Comparison of ENCODE assay signal across 12 mouse cellular contexts in the genomic region with DNA sequence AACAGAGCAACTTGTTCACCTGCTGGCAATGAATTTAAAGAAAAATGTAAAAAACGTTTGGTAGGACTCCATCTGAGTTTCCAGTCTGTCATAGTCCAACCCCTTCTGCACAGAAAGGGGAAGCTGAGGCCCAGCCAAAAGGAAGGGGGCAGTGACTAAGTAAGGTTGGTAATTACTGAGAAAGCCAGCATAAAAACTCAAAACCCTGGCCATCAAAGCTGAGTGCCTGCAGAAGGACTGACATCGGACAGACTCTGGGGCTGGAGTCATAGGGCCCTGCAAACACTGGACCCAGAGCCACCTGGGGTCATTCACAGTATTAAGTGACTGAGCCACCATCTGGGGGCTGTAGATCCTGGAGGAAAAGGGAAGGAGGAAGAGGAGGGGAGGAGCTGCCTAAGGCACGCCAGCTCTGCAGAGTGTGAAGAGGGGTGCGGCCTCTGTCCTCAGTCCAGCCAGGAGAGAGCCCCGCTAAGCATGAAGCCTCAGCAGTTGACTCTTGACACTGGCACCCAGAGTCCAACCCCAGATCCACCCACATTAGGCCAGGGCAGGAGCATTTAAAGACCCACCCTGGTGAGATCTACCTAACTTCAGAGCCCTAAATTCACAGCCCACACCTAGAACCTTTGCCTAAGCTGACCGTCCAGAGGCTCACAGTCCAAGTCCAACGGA. TPM values are rescaled to one million over a fixed set of nuclear protein-coding genes. Genes with fewer than 3 reads are reported as not detected.
DNase-seq lines count a peak whose midpoint lies in the region; ATAC-seq lines count a peak whose summit lies in the region.
"Had no signal": no experiment of that assay in that cellular context is flagged by ENCODE, and none has a peak within 500 bp of the region (broad histone marks: within the 10 kb centered on the region; RNA-seq: fewer than 3 reads in every experiment).

No protein-coding gene starts in this region.

- no peaks in the 10 kb centered on the region for H3K36me3 ChIP-seq in liver, embryonic 16.5 days (ENCODE audit: control insufficient read depth, insufficient read depth)
- no peaks in the 10 kb centered on the region for H3K36me3 ChIP-seq in stomach, embryonic 16.5 days (ENCODE audit: control insufficient read depth, insufficient read depth, low read length)
- H3K36me3 ChIP-seq: limb, embryonic 12.5 days; neural tube, embryonic 12.5 days had no signal

- H3K4me3 ChIP-seq in liver, embryonic 16.5 days (ENCODE audit: low read depth, low read length), result no peak overlapping the region
- H3K4me3 ChIP-seq in stomach, embryonic 16.5 days (replicated peaks; ENCODE audit: low read length), result no peak overlapping the region
- H3K4me3 ChIP-seq: limb, embryonic 12.5 days; neural tube, embryonic 12.5 days had no signal

- peak; percentile 43 to 53 for DNase-seq in lung, adult 18-20 months
- no peak for DNase-seq in lung, postnatal 10 days
- DNase-seq in kidney, adult 8-10 months, result peak; percentile 29 to 31
- DNase-seq in thymus, postnatal 10 days (ENCODE audit: low spot score in 2 of 2), result no peak
- DNase-seq in embryo, embryonic 10 days (ENCODE audit: low spot score), result no peak
- no peak for DNase-seq in left cerebral cortex, postnatal 25 days (ENCODE audit: low spot score in 2 of 2)
- DNase-seq: adrenal gland, postnatal 10 days; heart, postnatal 4 days had no signal

- no peaks in the 10 kb centered on the region for H3K9me3 ChIP-seq in liver, embryonic 16.5 days (replicated peaks; ENCODE audit: control insufficient read depth, low read length)
- no peaks in the 10 kb centered on the region for H3K9me3 ChIP-seq in stomach, embryonic 16.5 days (replicated peaks; ENCODE audit: control insufficient read depth, low read length)
- H3K9me3 ChIP-seq: limb, embryonic 12.5 days; neural tube, embryonic 12.5 days had no signal

- peaks cover 24% of the 10 kb centered on the region for H3K4me1 ChIP-seq in liver, embryonic 16.5 days (ENCODE audit: control insufficient read depth, low read depth, low read length)
- 0 out of 2 replicates have a peak, but pooled peaks cover 4% of the 10 kb centered on the region for H3K4me1 ChIP-seq in stomach, embryonic 16.5 days (ENCODE audit: control insufficient read depth, insufficient read depth, low read length)
- H3K4me1 ChIP-seq: neural tube, embryonic 12.5 days had no signal

- whole genome bisulfite sequencing in liver, embryonic 16.5 days (ENCODE audit: insufficient replicate concordance), result 38% methylated on average over 7 of the region's 7 CpGs
- WGBS in stomach, embryonic 16.5 days, result 65% methylated on average over 7 of the region's 7 CpGs

- H3K27ac ChIP-seq in liver, embryonic 16.5 days (ENCODE audit: low read length), result peak overlapping the region; percentile 83
- H3K27ac ChIP-seq in stomach, embryonic 16.5 days (ENCODE audit: low read length), result peak overlapping the region; percentile 29; the same call in 1 of the 2 replicates
- H3K27ac ChIP-seq: limb, embryonic 12.5 days; neural tube, embryonic 12.5 days had no signal

- ATAC-seq in liver, embryonic 16.5 days (ENCODE audit: low read depth), result no peak
- no peak for ATAC-seq in stomach, embryonic 16.5 days (ENCODE audit: insufficient read depth, low FRiP score)

- intact Hi-C loops in left cerebral cortex, postnatal 25 days (cut with DNase I), result no loop called here

- H3K9ac ChIP-seq in liver, embryonic 16.5 days (ENCODE audit: low read depth, low read length), result no peak overlapping the region
- H3K9ac ChIP-seq in stomach, embryonic 16.5 days (ENCODE audit: low read length), result no peak overlapping the region
- H3K9ac ChIP-seq: limb, embryonic 12.5 days; neural tube, embryonic 12.5 days had no signal

- peak overlapping the region; percentile 26 for H3K4me2 ChIP-seq in liver, embryonic 16.5 days (ENCODE audit: low read depth, low read length)
- no peak overlapping the region for H3K4me2 ChIP-seq in stomach, embryonic 16.5 days (ENCODE audit: low read depth, low read length)
- H3K4me2 ChIP-seq: limb, embryonic 12.5 days; neural tube, embryonic 12.5 days had no signal

- H3K27me3 ChIP-seq in liver, embryonic 16.5 days (ENCODE audit: control insufficient read depth, insufficient read depth, low read depth, low read length), result no peaks in the 10 kb centered on the region
- no peaks in the 10 kb centered on the region for H3K27me3 ChIP-seq in stomach, embryonic 16.5 days (ENCODE audit: control insufficient read depth, insufficient read depth, low read length)
- H3K27me3 ChIP-seq: limb, embryonic 12.5 days; neural tube, embryonic 12.5 days had no signal

RNA-seq across cellular contexts. Expression of gene Itpk1, which starts 58.0 kb away (rescaled TPM):
- 4.8 and 5.5 TPM in 2 replicates for polyA plus RNA-seq in liver, embryonic 16.5 days (2015; fragmentation: Nextera tagmentation; extraction: Ambion mirVana)
- 21.9 and 22.6 TPM in 2 replicates for polyA plus RNA-seq in stomach, embryonic 16.5 days (2015; fragmentation: Nextera tagmentation; extraction: Ambion mirVana)
- total RNA-seq in left cerebral cortex, postnatal 25 days (2021), result 10 to 100 TPM; 63.9 to 70.2 TPM

Comparison
In these comparisons a context has a peak if more than half of its experiments do, and no peak if none do; other contexts are left out.
1. DNase-seq: peak in lung, adult 18-20 months (2 of 2) and kidney, adult 8-10 months (2 of 2); none in lung, postnatal 10 days (single experiment), thymus, postnatal 10 days (0 of 2), embryo, embryonic 10 days (single experiment) and left cerebral cortex, postnatal 25 days (0 of 2).